Mouse (Mus musculus) CH12.LX (cell line): ENCODE results near the gene Plcb1. TPM values are rescaled to one million over a fixed set of nuclear protein-coding genes. Genes with fewer than 3 reads are reported as not detected.

Source experiments
- DNase-seq: peaks from one replicate; pipeline ENCODE4 v3.0.0-alpha.2; 2013; ENCODE audit errors: extremely low read depth
- H3K27ac ChIP-seq: 2 replicates; pipeline ENCODE4 v1.5.1; 2012; ENCODE audit warnings: low read depth, mild to moderate bottlenecking, control low read depth, moderate library complexity; ENCODE audit not compliant: insufficient read depth
- H3K27me3 ChIP-seq: replicated peaks from 2 replicates; pipeline ENCODE3; 2012; ENCODE audit warnings: inconsistent platforms
- H3K36me3 ChIP-seq, 2 experiments: replicated peaks in 1 of 2; 2 replicates each; pipeline versions ENCODE3 to v1.6.1; 2012; ENCODE audit warnings: inconsistent platforms in 1 of 2, low read length in 1 of 2, mild to moderate bottlenecking in 1 of 2, mixed read lengths in 1 of 2, moderate library complexity in 1 of 2; ENCODE audit not compliant: control insufficient read depth in 1 of 2, insufficient read depth in 1 of 2
- H3K4me1 ChIP-seq, 2 experiments: 2 replicates each; pipeline ENCODE4 v1.6.1; 2012; ENCODE audit warnings: inconsistent platforms in 1 of 2, moderate library complexity in 1 of 2; ENCODE audit not compliant: insufficient read depth in 2 of 2, control insufficient read depth in 1 of 2
- H3K4me2 ChIP-seq: 2 replicates; pipeline ENCODE4 v1.6.1; 2012; ENCODE audit warnings: low read depth, mild to moderate bottlenecking, control low read depth; ENCODE audit not compliant: poor library complexity, insufficient read depth, severe bottlenecking
- H3K4me3 ChIP-seq, 3 experiments: fragments of 150-350 bp in 1 of 3; sonication (generic) in 1 of 3; replicated peaks in 1 of 3; 2 replicates each; pipeline versions ENCODE3 to v1.5.1; 2011 to 2012; ENCODE audit warnings: low read depth in 2 of 3, low read length in 2 of 3, mild to moderate bottlenecking in 2 of 3, moderate library complexity in 2 of 3, control low read depth in 1 of 3, improper control_type of control experiment in 1 of 3, inconsistent platforms in 1 of 3, mixed read lengths in 1 of 3; ENCODE audit not compliant: poor library complexity in 1 of 3
- H3K79me2 ChIP-seq: replicated peaks from 2 replicates; pipeline ENCODE4 v1.6.1; 2012; ENCODE audit warnings: mild to moderate bottlenecking, moderate library complexity; ENCODE audit not compliant: control insufficient read depth, poor library complexity, insufficient read depth, severe bottlenecking; ENCODE audit errors: extremely low read depth
- H3K9ac ChIP-seq: 2 replicates; pipeline ENCODE4 v1.6.1; 2012; ENCODE audit warnings: low read depth, mild to moderate bottlenecking, control low read depth, moderate library complexity; ENCODE audit not compliant: insufficient read depth
- H3K9me3 ChIP-seq: replicated peaks from 2 replicates; pipeline ENCODE3; 2012; ENCODE audit warnings: low read length, inconsistent platforms, mixed read lengths
- BHLHE40 ChIP-seq: IDR thresholded peaks from 2 replicates; pipeline ENCODE4 v1.6.1; 2011; ENCODE audit warnings: mild to moderate bottlenecking, low read depth, low read length, improper control_type of control experiment
- CHD1 ChIP-seq: IDR thresholded peaks from 2 replicates; pipeline ENCODE4 v1.6.1; 2012; ENCODE audit warnings: low read depth, low read length, improper control_type of control experiment, inconsistent platforms
- CTCF ChIP-seq, 2 experiments: IDR thresholded peaks in 1 of 2; conservative IDR thresholded peaks in 1 of 2; 2 replicates each; pipeline ENCODE4 v1.5.1; 2011 to 2012; ENCODE audit warnings: low read depth in 2 of 2, low read length in 2 of 2, improper control_type of control experiment in 1 of 2, inconsistent platforms in 1 of 2, mild to moderate bottlenecking in 1 of 2, moderate library complexity in 1 of 2
- E2F4 ChIP-seq: IDR thresholded peaks from 2 replicates; pipeline ENCODE4 v1.6.1; 2011; ENCODE audit warnings: low read depth, low read length, improper control_type of control experiment; ENCODE audit not compliant: insufficient replicate concordance
- ELF1 ChIP-seq: IDR thresholded peaks from 2 replicates; pipeline ENCODE4 v1.6.1; 2014; ENCODE audit warnings: low read depth, mild to moderate bottlenecking, inconsistent platforms, low read length, improper control_type of control experiment
- EP300 ChIP-seq: IDR thresholded peaks from 2 replicates; pipeline ENCODE4 v1.6.1; 2011; ENCODE audit warnings: low read length, improper control_type of control experiment
- ETS1 ChIP-seq: conservative IDR thresholded peaks from 2 replicates; pipeline ENCODE4 v1.6.1; 2012; ENCODE audit warnings: low read depth, mild to moderate bottlenecking, inconsistent platforms, low read length, improper control_type of control experiment, moderate library complexity
- GABPA ChIP-seq: IDR thresholded peaks from 2 replicates; pipeline ENCODE4 v1.6.1; 2012; ENCODE audit warnings: low read depth, low read length, improper control_type of control experiment, inconsistent platforms; ENCODE audit not compliant: insufficient replicate concordance
- HCFC1 ChIP-seq: IDR thresholded peaks from 2 replicates; pipeline ENCODE4 v1.6.1; 2012; ENCODE audit warnings: low read depth, mild to moderate bottlenecking, inconsistent platforms, low read length, improper control_type of control experiment
- IRF4 ChIP-seq: IDR thresholded peaks from 2 replicates; pipeline ENCODE4 v1.6.1; 2014; ENCODE audit warnings: low read depth, mild to moderate bottlenecking, inconsistent platforms, low read length, improper control_type of control experiment
- MAFK ChIP-seq: IDR thresholded peaks from 2 replicates; pipeline ENCODE4 v1.6.1; 2011; ENCODE audit warnings: low read length, improper control_type of control experiment; ENCODE audit not compliant: insufficient replicate concordance
- MAX ChIP-seq: IDR thresholded peaks from 2 replicates; pipeline ENCODE4 v1.6.1; 2011; ENCODE audit warnings: low read length, improper control_type of control experiment
- MEF2A ChIP-seq: IDR thresholded peaks from 2 replicates; pipeline ENCODE4 v1.6.1; 2014; ENCODE audit warnings: low read depth, mild to moderate bottlenecking, inconsistent platforms, low read length, improper control_type of control experiment, borderline replicate concordance
- NRF1 ChIP-seq: IDR thresholded peaks from 2 replicates; pipeline ENCODE4 v1.6.1; 2014; ENCODE audit warnings: low read depth, mild to moderate bottlenecking, inconsistent platforms, low read length, improper control_type of control experiment, moderate library complexity
- PAX5 ChIP-seq: IDR thresholded peaks from 2 replicates; pipeline ENCODE4 v1.6.1; 2012; ENCODE audit warnings: low read length, inconsistent platforms, mixed read lengths
- POLR2A ChIP-seq: IDR thresholded peaks from 2 replicates; pipeline ENCODE4 v1.6.1; 2011; ENCODE audit warnings: low read depth, mild to moderate bottlenecking, improper control_type of control experiment, low read length
- POLR2AphosphoS2 ChIP-seq: IDR thresholded peaks from 2 replicates; pipeline ENCODE4 v1.6.1; 2011; ENCODE audit warnings: low read depth, low read length, improper control_type of control experiment
- RAD21 ChIP-seq: IDR thresholded peaks from 2 replicates; pipeline ENCODE4 v1.6.1; 2011; ENCODE audit warnings: low read depth, mild to moderate bottlenecking, low read length, improper control_type of control experiment, moderate library complexity
- RCOR1 ChIP-seq: conservative IDR thresholded peaks from 2 replicates; pipeline ENCODE4 v1.6.1; 2012; ENCODE audit warnings: low read depth, mild to moderate bottlenecking, inconsistent platforms, low read length, improper control_type of control experiment
- SIN3A ChIP-seq: IDR thresholded peaks from 2 replicates; pipeline ENCODE4 v1.6.1; 2012; ENCODE audit warnings: low read length, improper control_type of control experiment, inconsistent platforms
- UBTF ChIP-seq: IDR thresholded peaks from 2 replicates; pipeline ENCODE4 v1.6.1; 2012; ENCODE audit warnings: low read depth, mild to moderate bottlenecking, inconsistent platforms, low read length, improper control_type of control experiment, moderate library complexity
- USF1 ChIP-seq: IDR thresholded peaks from 2 replicates; pipeline ENCODE4 v1.6.1; 2014; ENCODE audit warnings: low read depth, mild to moderate bottlenecking, inconsistent platforms, low read length, improper control_type of control experiment
- USF2 ChIP-seq: conservative IDR thresholded peaks from 2 replicates; pipeline ENCODE4 v1.6.1; 2011; ENCODE audit warnings: low read depth, low read length, improper control_type of control experiment
- ZC3H11A ChIP-seq: IDR thresholded peaks from 2 replicates; pipeline ENCODE4 v1.6.1; 2012; ENCODE audit warnings: low read depth, mild to moderate bottlenecking, inconsistent platforms, low read length, improper control_type of control experiment
- ZKSCAN1 ChIP-seq: IDR thresholded peaks from 2 replicates; pipeline ENCODE4 v1.6.1; 2012; ENCODE audit warnings: low read depth, inconsistent platforms, low read length, improper control_type of control experiment, borderline replicate concordance
- ZMIZ1 ChIP-seq: IDR thresholded peaks from 2 replicates; pipeline ENCODE4 v1.6.1; 2012; ENCODE audit warnings: low read depth, mild to moderate bottlenecking, inconsistent platforms, low read length, improper control_type of control experiment
- ZNF384 ChIP-seq: IDR thresholded peaks from 2 replicates; pipeline ENCODE4 v1.6.1; 2012; ENCODE audit warnings: low read depth, low read length, improper control_type of control experiment, inconsistent platforms
- dilution Hi-C: fragments of 300-500 bp; cut with MboI; formaldehyde crosslinking; loops from 2 replicates; pipeline ENCODE4 v1.14.3; 2020; ENCODE audit warnings: low sequenced_read_pairs; ENCODE audit not compliant: extremely low pct_unique_long_range_greater_than_20kb, extremely low pct_ligation_motif_present
- in situ Hi-C: fragments of 300-500 bp; cut with MboI; formaldehyde crosslinking; loops from 3 replicates; pipeline ENCODE4 v1.14.3; 2019; ENCODE audit warnings: low sequenced_read_pairs, low pct_ligation_motif_present, low pct_unique_long_range_greater_than_20kb, mixed read lengths
- polyA plus RNA-seq: library from polyadenylated mRNA; unstranded; fragments of >175 nt; gene quantifications from 2 replicates; pipeline ENCODE4 v1.2.1, GENCODE M21; 2012; ENCODE audit warnings: low read depth; ENCODE audit not compliant: insufficient read length
- total RNA-seq, 2 experiments: library from RNA; depleted of rRNA; stranded (reverse); fragments of 300-350 nt in 1 of 2; fragments of >200 nt in 1 of 2; gene quantifications; 2 replicates each; pipeline ENCODE4 v1.2.3; 2012 to 2014

Plcb1 gene
- total and polyA plus RNA-seq, 3 experiments = not detected

DNA sequence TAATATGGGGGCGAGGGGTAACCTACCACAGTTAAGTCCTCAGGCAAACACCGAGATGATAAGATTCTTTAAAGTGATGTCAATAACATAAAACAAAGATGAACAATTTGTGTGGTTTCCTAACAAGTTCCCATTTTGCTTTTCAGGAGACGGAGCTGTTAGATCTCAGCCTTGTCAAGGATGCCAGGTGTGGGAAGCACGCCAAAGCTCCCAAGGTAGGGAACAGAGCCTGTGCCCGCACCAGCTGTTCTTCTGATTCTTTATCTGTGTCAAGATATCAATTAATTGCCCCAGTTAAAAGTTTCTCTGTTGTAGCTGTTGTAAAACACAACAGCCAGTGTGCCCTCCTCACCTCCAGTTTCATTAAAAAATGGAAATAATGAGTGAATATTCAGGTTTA, 202.1 kb downstream of the Plcb1 start:
- Histone ChIP-seq H3K79me2 (no peaks in the 10 kb centered on the region), H3K4me3 (no peak overlapping the region), H3K36me3 (no peaks in the 10 kb centered on the region), H3K9me3 (peaks cover 53% of the 10 kb centered on the region), H3K27me3 (no peaks in the 10 kb centered on the region), H3K27ac (no peak overlapping the region), H3K4me1 (no peaks in the 10 kb centered on the region), H3K4me2 (no peak overlapping the region)
- no peak for DNase-seq
- in situ Hi-C loops (no loop called here), dilution Hi-C loops (no loop called here)
- TF ChIP-seq SIN3A (no peak), MAFK (no peak), E2F4 (no peak), ZKSCAN1 (no peak), GABPA (no peak), ZMIZ1 (no peak), NRF1 (no peak), IRF4 (no peak)
- TF ChIP-seq, all 38 proteins: peak for 0
- no peak overlapping the region for H3K9ac ChIP-seq

DNA sequence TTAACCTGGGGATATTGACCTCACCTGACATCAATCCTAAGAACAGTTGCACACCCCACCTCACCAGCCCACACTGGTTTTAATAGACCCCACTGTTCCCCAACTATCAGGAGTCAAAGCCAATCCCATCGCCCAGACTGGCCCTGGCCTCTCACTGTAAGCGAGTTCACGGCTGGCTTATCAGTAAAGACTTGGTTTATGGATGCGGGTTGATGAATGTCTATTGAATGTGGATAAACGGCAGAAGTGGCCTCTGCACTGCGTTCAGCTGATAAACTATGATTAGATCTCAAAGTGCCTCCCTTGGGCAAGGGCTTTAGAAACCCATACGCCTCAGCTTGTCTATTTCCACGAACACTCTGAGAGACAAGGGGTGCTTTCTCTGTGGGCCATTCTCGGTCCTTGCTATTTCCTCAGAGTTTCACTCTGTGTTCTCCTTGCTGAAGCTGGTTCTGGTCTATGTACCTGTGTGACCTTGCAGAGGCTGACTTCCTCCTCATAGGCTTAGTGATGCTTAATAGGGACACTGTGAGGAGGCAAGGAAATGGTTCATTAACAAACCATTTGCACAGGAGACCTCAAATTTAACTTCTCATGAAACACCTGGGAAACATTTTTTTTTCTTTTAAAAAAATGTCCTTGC, 203.9 kb downstream of the Plcb1 start:
- in situ Hi-C loops = no loop called here

DNA sequence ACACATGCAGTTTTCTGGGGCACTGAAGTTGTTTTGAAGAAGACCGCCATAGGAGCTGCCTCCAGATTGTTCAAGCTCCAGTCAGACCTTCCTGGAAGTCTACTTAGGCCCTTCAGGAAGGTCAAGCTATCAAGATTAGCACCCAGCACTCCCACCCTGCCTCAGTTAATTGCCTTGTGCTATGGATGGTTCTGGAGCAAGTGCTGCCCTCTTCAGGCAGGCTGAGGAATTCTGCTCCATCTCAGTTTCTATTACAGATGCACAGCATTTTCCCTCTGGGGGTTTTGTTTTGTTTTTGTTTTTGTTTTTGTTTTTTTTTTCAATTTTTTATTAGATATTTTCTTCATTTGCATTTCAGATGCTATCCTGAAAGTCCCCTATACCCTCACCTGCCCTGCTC, 221.3 kb downstream of the Plcb1 start:
- DNase-seq = no peak
- in situ Hi-C loops = no loop called here
- Histone ChIP-seq H3K27me3 (no peaks in the 10 kb centered on the region), H3K9me3 (peaks cover 27% of the 10 kb centered on the region)
- dilution Hi-C loops = no loop called here
- TF ChIP-seq POLR2A (no peak), POLR2AphosphoS2 (no peak), EP300 (no peak), HCFC1 (no peak), UBTF (no peak), MAFK (no peak), NRF1 (no peak), ZNF384 (no peak), PAX5 (no peak), MEF2A (no peak), MAX (no peak), CHD1 (no peak), ZC3H11A (no peak), E2F4 (no peak), BHLHE40 (no peak), RCOR1 (no peak), RAD21 (no peak), USF2 (no peak), CTCF (conservative IDR thresholded peaks at IDR 0.05 in 1 of 2, IDR thresholded peaks at IDR 0.05 in 1 of 2; ENCODE audit: low read depth in 2 of 2, low read length in 2 of 2) (no peak)
- TF ChIP-seq, all 38 proteins: peak for 0
- Histone ChIP-seq H3K36me3 (no peaks in the 10 kb centered on the region), H3K4me2 (no peak overlapping the region), H3K9ac (no peak overlapping the region), H3K4me3 (no peak overlapping the region), H3K79me2 (no peaks in the 10 kb centered on the region), H3K4me1 (no peaks in the 10 kb centered on the region), H3K27ac (no peak overlapping the region)

More for the DNA sequence above, 203.9 kb downstream of the Plcb1 start:
- Histone ChIP-seq H3K9ac (no peak overlapping the region), H3K9me3 (peaks cover 54% of the 10 kb centered on the region)
- DNase-seq = no peak
- TF ChIP-seq ELF1 (no peak), ETS1 (no peak), CTCF (conservative IDR thresholded peaks at IDR 0.05 in 1 of 2, IDR thresholded peaks at IDR 0.05 in 1 of 2; ENCODE audit: low read depth in 2 of 2, low read length in 2 of 2) (no peak), USF1 (no peak), SIN3A (no peak), ZKSCAN1 (no peak), MAX (no peak), HCFC1 (no peak), CHD1 (no peak)
- TF ChIP-seq, all 38 proteins: peak for 0
- no peak overlapping the region for H3K4me2 ChIP-seq
- no peaks in the 10 kb centered on the region for H3K4me1 ChIP-seq
- dilution Hi-C loops = no loop called here
- H3K4me3 ChIP-seq = no peak overlapping the region
- no peaks in the 10 kb centered on the region for H3K79me2 ChIP-seq
- no peak overlapping the region for H3K27ac ChIP-seq
- H3K36me3 ChIP-seq = no peaks in the 10 kb centered on the region
- H3K27me3 ChIP-seq = no peaks in the 10 kb centered on the region
